14 mouse cellular contexts compared by ENCODE assay signal in the genomic region with DNA sequence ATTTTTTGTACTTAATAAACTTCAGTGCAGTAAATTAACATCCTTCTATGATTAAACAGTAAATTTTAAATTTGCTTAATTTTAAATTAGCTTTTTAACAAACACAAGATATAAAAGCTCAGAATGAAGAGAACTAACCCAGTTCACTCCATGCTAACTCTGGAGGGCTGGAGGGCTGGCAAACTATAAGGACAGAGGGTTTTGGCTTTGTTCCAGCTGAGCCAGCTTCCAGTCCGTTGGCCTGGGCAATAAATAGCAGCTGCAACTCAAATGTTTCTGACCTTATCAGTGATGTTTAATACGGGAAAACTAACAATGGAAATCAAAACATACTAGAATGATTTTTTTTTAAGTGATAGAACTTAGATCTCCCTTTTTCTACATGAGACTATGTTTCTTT.
DNase-seq lines count a peak whose midpoint lies in the region; ATAC-seq lines count a peak whose summit lies in the region.
"Had no signal": no experiment of that assay in that cellular context is flagged by ENCODE, and none has a peak within 500 bp of the region (broad histone marks: within the 10 kb centered on the region; RNA-seq: fewer than 3 reads in every experiment).

No protein-coding gene starts in this region.

- no peak overlapping the region for H3K4me2 ChIP-seq in heart, embryonic 15.5 days
- H3K4me2 ChIP-seq in midbrain, embryonic 13.5 days (replicated peaks), result no peak overlapping the region
- no peak overlapping the region for H3K4me2 ChIP-seq in midbrain, embryonic 15.5 days
- H3K4me2 ChIP-seq: embryonic facial prominence, embryonic 12.5 days; limb, embryonic 13.5 days; neural tube, embryonic 15.5 days had no signal

- no peaks in the 10 kb centered on the region for H3K9me3 ChIP-seq in heart, embryonic 15.5 days (replicated peaks)
- no peaks in the 10 kb centered on the region for H3K9me3 ChIP-seq in midbrain, embryonic 13.5 days
- H3K9me3 ChIP-seq in midbrain, embryonic 15.5 days, result no peaks in the 10 kb centered on the region
- H3K9me3 ChIP-seq: embryonic facial prominence, embryonic 12.5 days; limb, embryonic 13.5 days; neural tube, embryonic 15.5 days had no signal

- intact Hi-C loops in heart, postnatal 25 days (cut with DNase I), result no loop called here

- 6% methylated on average over 2 of the region's 2 CpGs for WGBS in heart, embryonic 15.5 days
- WGBS in midbrain, embryonic 13.5 days, result 27% methylated on average over 2 of the region's 2 CpGs
- 21% methylated on average over 2 of the region's 2 CpGs for WGBS in midbrain, embryonic 15.5 days

- H3K27ac ChIP-seq in heart, embryonic 15.5 days, result no peak overlapping the region
- H3K27ac ChIP-seq in midbrain, embryonic 13.5 days, result no peak overlapping the region
- H3K27ac ChIP-seq in midbrain, embryonic 15.5 days, result no peak overlapping the region
- H3K27ac ChIP-seq: embryonic facial prominence, embryonic 12.5 days; kidney, postnatal 0 days; limb, embryonic 13.5 days; neural tube, embryonic 15.5 days had no signal

- peaks cover 6% of the 10 kb centered on the region for H3K4me1 ChIP-seq in heart, embryonic 15.5 days (replicated peaks)
- no peaks in the 10 kb centered on the region for H3K4me1 ChIP-seq in midbrain, embryonic 13.5 days (replicated peaks)
- no peaks in the 10 kb centered on the region for H3K4me1 ChIP-seq in midbrain, embryonic 15.5 days
- H3K4me1 ChIP-seq: embryonic facial prominence, embryonic 12.5 days; limb, embryonic 13.5 days had no signal

- H3K36me3 ChIP-seq in heart, embryonic 15.5 days, result no peaks in the 10 kb centered on the region
- no peaks in the 10 kb centered on the region for H3K36me3 ChIP-seq in midbrain, embryonic 13.5 days
- H3K36me3 ChIP-seq in midbrain, embryonic 15.5 days (replicated peaks), result no peaks in the 10 kb centered on the region
- H3K36me3 ChIP-seq: embryonic facial prominence, embryonic 12.5 days; limb, embryonic 13.5 days; neural tube, embryonic 15.5 days had no signal

- peak; percentile 6 for DNase-seq in adrenal gland, postnatal 25 days
- no peak for DNase-seq in adrenal gland, postnatal 14 days
- no peak for DNase-seq in heart, postnatal 25 days (ENCODE audit: low spot score)
- peak; percentile 68 for DNase-seq in retina, postnatal 1 day
- no peak for DNase-seq in cerebellum, postnatal 36 days
- DNase-seq: cerebellum, adult 18-20 months; gastrocnemius, postnatal 10 days had no signal

- H3K4me3 ChIP-seq in heart, embryonic 15.5 days, result no peak overlapping the region
- H3K4me3 ChIP-seq in midbrain, embryonic 13.5 days (replicated peaks), result no peak overlapping the region
- H3K4me3 ChIP-seq in midbrain, embryonic 15.5 days, result no peak overlapping the region
- H3K4me3 ChIP-seq: embryonic facial prominence, embryonic 12.5 days; limb, embryonic 13.5 days; neural tube, embryonic 15.5 days had no signal

- peak; percentile 53; the same call in 1 of the 2 replicates for ATAC-seq in heart, embryonic 15.5 days (replicated peaks; ENCODE audit: insufficient number of reproducible peaks, insufficient read depth, low FRiP score, low read depth)
- ATAC-seq in midbrain, embryonic 13.5 days, result 0 out of 2 replicates have a peak, but pooled peaks have one; percentile 58
- no peak for ATAC-seq in midbrain, embryonic 15.5 days (replicated peaks)

- no peaks in the 10 kb centered on the region for H3K27me3 ChIP-seq in heart, embryonic 15.5 days
- no peaks in the 10 kb centered on the region for H3K27me3 ChIP-seq in midbrain, embryonic 13.5 days
- no peaks in the 10 kb centered on the region for H3K27me3 ChIP-seq in midbrain, embryonic 15.5 days (replicated peaks)
- H3K27me3 ChIP-seq: embryonic facial prominence, embryonic 12.5 days; limb, embryonic 13.5 days; neural tube, embryonic 15.5 days had no signal

- H3K9ac ChIP-seq in heart, embryonic 15.5 days, result no peak overlapping the region
- H3K9ac ChIP-seq in midbrain, embryonic 13.5 days (replicated peaks), result no peak overlapping the region
- H3K9ac ChIP-seq in midbrain, embryonic 15.5 days, result no peak overlapping the region
- H3K9ac ChIP-seq: embryonic facial prominence, embryonic 12.5 days; limb, embryonic 13.5 days; neural tube, embryonic 15.5 days had no signal

Comparison
In these comparisons a context has a peak if more than half of its experiments do, and no peak if none do; other contexts are left out.
1. DNase-seq: peak in adrenal gland, postnatal 25 days (single experiment) and retina, postnatal 1 day (single experiment); none in adrenal gland, postnatal 14 days (single experiment), heart, postnatal 25 days (single experiment) and cerebellum, postnatal 36 days (0 of 2).